Comparison of ENCODE assay signal across 14 mouse cellular contexts in genomic region chr1:87947681-87948091, GRCm38 (mm10).
DNase-seq lines count a peak whose midpoint lies in the region; ATAC-seq and TF ChIP-seq lines count a peak whose summit lies in the region.
"Had no signal": no experiment of that assay in that cellular context is flagged by ENCODE, and none has a peak within 500 bp of the region (broad histone marks: within the 10 kb centered on the region; RNA-seq: fewer than 3 reads in every experiment).

No protein-coding gene starts in this region.

- WGBS in heart, embryonic 13.5 days = 31% methylated on average over 6 of the region's 6 CpGs

- H3K27me3 ChIP-seq in heart, embryonic 13.5 days (replicated peaks) = no peaks in the 10 kb centered on the region
- H3K27me3 ChIP-seq in MEL (ENCODE audit: control insufficient read depth in 1 of 2, insufficient read depth in 2 of 2, low read length in 2 of 2) = no peaks in the 10 kb centered on the region
- H3K27me3 ChIP-seq: hindbrain, embryonic 13.5 days had no signal

- TF ChIP-seq RAD21 in MEL (IDR thresholded peaks at IDR 0.05; ENCODE audit: low read depth, low read length) = no peak; the same call in 1 of the 2 replicates

- H3K9ac ChIP-seq in heart, embryonic 13.5 days = no peak overlapping the region
- H3K9ac ChIP-seq in MEL (ENCODE audit: control insufficient read depth, low read depth, low read length, poor library complexity, severe bottlenecking) = no peak overlapping the region
- H3K9ac ChIP-seq: hindbrain, embryonic 13.5 days had no signal

- H3K4me2 ChIP-seq in heart, embryonic 13.5 days = no peak overlapping the region
- H3K4me2 ChIP-seq: hindbrain, embryonic 13.5 days had no signal

- DNase-seq in heart, postnatal 25 days (ENCODE audit: low spot score) = no peak
- peak; percentile 49 for DNase-seq in MEL (ENCODE audit: low read depth, low spot score)
- DNase-seq in cerebellum, adult 9-11 months = peak; percentile 58
- no peak for DNase-seq in spleen, postnatal 14 days (ENCODE audit: low spot score in 2 of 2)
- DNase-seq in embryo, embryonic 9.5 days (ENCODE audit: extremely low spot score) = no peak
- DNase-seq: gastrocnemius, adult 2 months; kidney, adult 18-20 months; kidney, postnatal 36 days; lung, adult 18-20 months had no signal

- TF ChIP-seq POLR2A in MEL (IDR thresholded peaks at IDR 0.05; ENCODE audit: control insufficient read depth in 1 of 2, insufficient read depth in 1 of 2, low read depth in 1 of 2, low read length in 2 of 2, poor library complexity in 1 of 2) = no peak

- intact Hi-C loops in heart, postnatal 25 days (cut with DNase I) = no loop called here

- no peaks in the 10 kb centered on the region for H3K9me3 ChIP-seq in heart, embryonic 13.5 days
- H3K9me3 ChIP-seq in MEL (replicated peaks; ENCODE audit: insufficient read depth, low read length) = no peaks in the 10 kb centered on the region
- H3K9me3 ChIP-seq: hindbrain, embryonic 13.5 days; limb, embryonic 10.5 days had no signal

- TF ChIP-seq EP300 in MEL (IDR thresholded peaks at IDR 0.05; ENCODE audit: low read depth in 1 of 2, low read length in 2 of 2) = 0 out of 4 replicates have a peak, but pooled peaks of 1 of the 2 experiments have one; percentile 24

- peaks cover 99% of the 10 kb centered on the region for H3K36me3 ChIP-seq in heart, embryonic 13.5 days
- H3K36me3 ChIP-seq in MEL (ENCODE audit: control insufficient read depth in 1 of 2, insufficient read depth in 2 of 2, low read length in 2 of 2) = peaks cover 5 to 9% of the 10 kb centered on the region in 2 experiments

- ATAC-seq in heart, embryonic 13.5 days (ENCODE audit: extremely low read depth, insufficient number of reproducible peaks, low FRiP score, low TSS enrichment) = no peak; the same call in 1 of the 2 replicates
- peak; percentile 57 for ATAC-seq in megakaryocyte progenitor cell, adult 5-6 weeks (replicated peaks; ENCODE audit: poor library complexity)
- ATAC-seq: forebrain, embryonic 14.5 days had no signal

- H3K27ac ChIP-seq in heart, embryonic 13.5 days (replicated peaks) = peak overlapping the region; percentile 59
- H3K27ac ChIP-seq in MEL (ENCODE audit: control insufficient read depth, low read depth, low read length) = peak overlapping the region; percentile 13; the same call in 1 of the 2 replicates
- H3K27ac ChIP-seq: gastrocnemius, adult 2 months; hindbrain, embryonic 13.5 days; limb, embryonic 10.5 days had no signal

- no peak for TF ChIP-seq CTCF in MEL (IDR thresholded peaks at IDR 0.05 in 2 of 3, conservative IDR thresholded peaks at IDR 0.05 in 1 of 3; ENCODE audit: control insufficient read depth in 1 of 3, insufficient read depth in 1 of 3, low read depth in 2 of 3, low read length in 3 of 3, poor library complexity in 1 of 3, severe bottlenecking in 1 of 3)

- H3K4me3 ChIP-seq in heart, embryonic 13.5 days = no peak overlapping the region
- H3K4me3 ChIP-seq in MEL (ENCODE audit: control insufficient read depth in 1 of 2, insufficient read depth in 1 of 2, low read depth in 2 of 2, low read length in 2 of 2) = no peak overlapping the region
- H3K4me3 ChIP-seq: gastrocnemius, adult 2 months; hindbrain, embryonic 13.5 days; limb, embryonic 10.5 days had no signal

- H3K79me2 ChIP-seq in MEL (ENCODE audit: control insufficient read depth, insufficient read depth, low read length, poor library complexity) = no peaks in the 10 kb centered on the region

- H3K4me1 ChIP-seq in heart, embryonic 13.5 days = peaks cover 16% of the 10 kb centered on the region
- H3K4me1 ChIP-seq in MEL (ENCODE audit: control insufficient read depth in 1 of 2, insufficient read depth in 2 of 2, low read length in 2 of 2) = peaks cover 5 to 10% of the 10 kb centered on the region in 2 experiments; a peak in 3 of 4 replicates
- H3K4me1 ChIP-seq: hindbrain, embryonic 13.5 days; limb, embryonic 10.5 days had no signal

TF ChIP-seq in MEL, 35 proteins besides CTCF, POLR2A, EP300 and RAD21:
- TF ChIP-seq MEF2A (IDR thresholded peaks at IDR 0.05; ENCODE audit: extremely low read depth, insufficient replicate concordance, low read depth, low read length, poor library complexity, severe bottlenecking) = peak; percentile 85; the same call in 1 of the 2 replicates
- no peak for TF ChIP-seq KAT2A (conservative IDR thresholded peaks at IDR 0.05; ENCODE audit: low read depth, low read length)
- no peak for TF ChIP-seq RCOR1 (IDR thresholded peaks at IDR 0.05; ENCODE audit: low read depth, low read length)
- TF ChIP-seq ETS1 (IDR thresholded peaks at IDR 0.05; ENCODE audit: low read depth, low read length) = 0 out of 2 replicates have a peak, but pooled peaks have one; percentile 25
- no peak for TF ChIP-seq TAL1 (IDR thresholded peaks at IDR 0.05; ENCODE audit: low read length)
- no peak for TF ChIP-seq CHD2 (IDR thresholded peaks at IDR 0.05; ENCODE audit: low read length)
- no peak for TF ChIP-seq MYB (IDR thresholded peaks at IDR 0.05; ENCODE audit: low read depth, low read length)
- TF ChIP-seq ELF1 (IDR thresholded peaks at IDR 0.05; ENCODE audit: low read depth, low read length) = no peak
- 0 out of 2 replicates have a peak, but pooled peaks have one; percentile 26 for TF ChIP-seq MXI1 (IDR thresholded peaks at IDR 0.05; ENCODE audit: low read depth, low read length)
- TF ChIP-seq GATA1 (IDR thresholded peaks at IDR 0.05; ENCODE audit: low read depth, low read length) = peak; percentile 39; the same call in 1 of the 2 replicates
- no peak for TF ChIP-seq GABPA (IDR thresholded peaks at IDR 0.05; ENCODE audit: low read depth, low read length)

Comparison
In these comparisons a context has a peak if more than half of its experiments do, and no peak if none do; other contexts are left out.
1. DNase-seq: peak in MEL (single experiment) and cerebellum, adult 9-11 months (single experiment); none in heart, postnatal 25 days (single experiment), spleen, postnatal 14 days (0 of 2) and embryo, embryonic 9.5 days (single experiment).